Mouse (Mus musculus) lung, adult 18-20 months (tissue): ENCODE measurements around the gene Bmp3.

Source experiments
- DNase-seq, 2 experiments: peaks; one replicate each; pipeline ENCODE4 v3.0.0; 2022; ENCODE audit warnings: mixed read lengths in 2 of 2

Gene Bmp3

DNA sequence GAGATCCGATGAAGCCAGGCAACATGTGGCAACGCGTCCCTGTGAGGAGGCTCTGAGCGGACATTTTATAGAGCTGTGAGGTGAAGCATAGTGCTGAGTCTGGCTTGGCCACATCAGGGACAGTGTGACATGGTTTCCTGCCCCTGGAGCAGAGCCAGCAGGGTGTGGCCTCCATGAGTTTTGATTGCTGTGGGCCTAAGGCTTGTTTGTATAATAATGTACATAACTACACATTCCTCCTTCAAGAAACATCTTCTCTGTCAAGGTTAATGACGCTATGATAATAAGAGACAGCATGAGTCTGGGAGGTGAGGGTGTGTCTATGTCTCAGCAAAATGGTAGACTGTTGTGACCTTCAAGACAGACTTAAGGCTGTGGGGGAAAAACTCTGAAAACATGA, 64.5 kb downstream of the Bmp3 start:
- no peak for DNase-seq

DNA sequence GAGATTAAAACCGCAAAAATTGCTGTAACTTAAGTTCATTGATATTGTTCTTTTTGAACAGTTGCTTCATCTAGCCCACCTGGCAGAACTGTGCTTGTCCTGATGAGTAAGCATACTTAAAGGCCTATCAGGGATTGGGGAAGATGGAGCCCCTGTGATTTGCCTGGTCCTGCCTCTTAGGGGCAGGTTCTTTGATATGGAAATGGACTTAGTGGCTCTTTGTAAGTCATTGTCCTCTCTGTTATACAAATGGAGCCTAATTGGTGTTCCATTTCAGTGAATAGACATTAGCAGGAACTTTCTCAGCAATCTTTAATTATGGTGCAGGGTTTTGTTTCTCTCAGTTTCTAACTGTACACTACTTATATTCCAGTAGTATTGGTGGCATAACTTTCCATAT, 67.4 kb downstream of the Bmp3 start:
- DNase-seq, result no peak

DNA sequence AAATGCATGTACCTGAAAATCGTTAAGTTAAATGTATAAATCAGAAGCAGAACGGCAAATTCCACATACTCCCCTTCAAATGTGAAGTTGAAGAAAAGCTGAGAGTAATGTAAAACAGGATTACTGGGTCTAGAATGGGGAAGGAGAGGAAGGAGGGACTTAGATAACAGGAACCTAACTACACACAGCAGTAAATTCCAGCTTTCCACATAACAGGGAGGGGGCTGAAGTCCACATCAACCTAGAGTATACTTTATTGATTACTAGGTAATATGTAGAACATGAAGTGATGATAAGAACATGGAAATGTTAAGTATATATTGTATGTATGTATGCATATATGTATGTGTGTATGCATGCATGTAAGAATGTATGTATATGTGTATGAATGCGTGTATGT, 68.7 kb downstream of the Bmp3 start:
- DNase-seq, result no peak
